Mouse (Mus musculus): Measurements from ENCODE around the gene Ankrd37. TPM values are rescaled to one million over a fixed set of nuclear protein-coding genes. Genes with fewer than 3 reads are reported as not detected.

The Ankrd37 gene
- polyA plus RNA-seq, 2 experiments, result 17.2 to 19.4 TPM

DNA sequence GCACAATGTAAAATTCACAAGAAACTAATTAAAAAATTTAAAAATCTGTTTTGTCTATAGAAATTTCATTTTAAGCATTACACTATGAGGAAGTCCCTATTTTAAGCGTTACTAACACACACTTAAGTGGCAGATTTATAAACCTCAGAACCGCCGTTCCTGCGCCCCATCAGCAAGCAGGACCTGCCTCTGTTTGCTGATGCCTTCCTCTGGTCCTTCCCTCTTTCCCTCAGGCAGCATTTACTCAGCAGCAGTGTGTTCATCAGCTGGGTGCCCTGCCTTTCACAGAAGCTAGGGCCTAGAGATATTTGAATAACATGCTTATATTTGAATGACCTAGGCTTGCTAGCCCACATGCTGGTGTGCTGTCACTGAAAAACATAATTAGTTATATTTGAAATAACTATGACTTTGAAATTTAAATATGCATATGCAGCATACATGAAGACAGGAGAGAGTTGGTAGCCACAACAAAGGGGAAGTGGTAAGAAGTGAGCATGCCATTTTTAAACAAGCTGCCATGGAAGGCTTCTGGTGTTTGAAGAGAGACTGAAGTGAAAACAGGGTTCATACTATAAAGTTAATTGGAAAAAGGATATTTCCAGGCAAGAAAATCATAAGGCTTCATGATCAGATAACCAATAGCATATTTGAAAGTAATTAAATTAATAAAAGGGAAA lies 14.7 kb downstream of the Ankrd37 start:
- Histone ChIP-seq H3K27me3 (ENCODE audit: control insufficient read depth, insufficient read depth, low read length) (no peaks in the 10 kb centered on the region), H3K27ac (replicated peaks; ENCODE audit: low read depth, low read length) (no peak overlapping the region), H3K9me3 (ENCODE audit: control insufficient read depth, low read length) (no peaks in the 10 kb centered on the region), H3K4me1 (ENCODE audit: control insufficient read depth, insufficient read depth, low read length) (no peaks in the 10 kb centered on the region), H3K4me3 (replicated peaks; ENCODE audit: low read length) (no peak overlapping the region), H3K36me3 (ENCODE audit: control insufficient read depth, insufficient read depth, low read length) (peaks cover 49% of the 10 kb centered on the region), H3K9ac (ENCODE audit: low read depth, low read length, severe bottlenecking) (no peak overlapping the region), H3K4me2 (replicated peaks; ENCODE audit: low read depth, low read length, severe bottlenecking) (no peak overlapping the region)
- no peak for DNase-seq (ENCODE audit: low spot score)
- no peak for TF ChIP-seq POLR2A (IDR thresholded peaks at IDR 0.05; ENCODE audit: borderline replicate concordance, extremely low read depth, insufficient read depth, insufficient read length)
- ATAC-seq (ENCODE audit: low FRiP score, low read depth), result no peak
- WGBS, result 89% methylated on average over 4 of the region's 4 CpGs

DNA sequence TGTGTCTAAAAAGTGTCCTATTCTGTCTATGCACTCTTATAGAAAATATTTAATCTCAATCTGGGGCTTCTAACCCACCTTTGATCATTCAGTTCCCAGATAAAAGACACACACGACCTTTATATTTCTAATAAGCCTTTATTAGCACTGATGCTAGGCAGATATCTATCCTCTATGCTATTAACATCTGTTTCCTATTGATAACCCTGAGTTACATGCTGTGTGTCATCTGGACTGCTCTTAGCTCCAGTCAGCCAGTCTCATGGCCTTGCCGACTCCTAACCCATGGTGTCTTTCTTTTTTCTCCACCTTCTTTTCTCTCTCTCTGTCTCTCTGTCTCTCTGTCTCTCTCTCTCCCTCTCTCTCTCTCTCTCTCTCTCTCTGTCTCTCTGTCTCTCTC lies 17.3 kb downstream of the Ankrd37 start:
- no peak for ATAC-seq (ENCODE audit: low FRiP score, low read depth)
- Histone ChIP-seq H3K4me2 (replicated peaks; ENCODE audit: low read depth, low read length, severe bottlenecking) (no peak overlapping the region), H3K4me1 (ENCODE audit: control insufficient read depth, insufficient read depth, low read length) (no peaks in the 10 kb centered on the region), H3K36me3 (ENCODE audit: control insufficient read depth, insufficient read depth, low read length) (peaks cover 49% of the 10 kb centered on the region), H3K9ac (ENCODE audit: low read depth, low read length, severe bottlenecking) (no peak overlapping the region), H3K4me3 (replicated peaks; ENCODE audit: low read length) (no peak overlapping the region), H3K27ac (replicated peaks; ENCODE audit: low read depth, low read length) (no peak overlapping the region), H3K9me3 (ENCODE audit: control insufficient read depth, low read length) (no peaks in the 10 kb centered on the region), H3K27me3 (ENCODE audit: control insufficient read depth, insufficient read depth, low read length) (no peaks in the 10 kb centered on the region)
- 45% methylated on average over 2 of the region's 2 CpGs for WGBS
- no peak for TF ChIP-seq POLR2A (IDR thresholded peaks at IDR 0.05; ENCODE audit: borderline replicate concordance, extremely low read depth, insufficient read depth, insufficient read length)
- no peak for DNase-seq (ENCODE audit: low spot score)

DNA sequence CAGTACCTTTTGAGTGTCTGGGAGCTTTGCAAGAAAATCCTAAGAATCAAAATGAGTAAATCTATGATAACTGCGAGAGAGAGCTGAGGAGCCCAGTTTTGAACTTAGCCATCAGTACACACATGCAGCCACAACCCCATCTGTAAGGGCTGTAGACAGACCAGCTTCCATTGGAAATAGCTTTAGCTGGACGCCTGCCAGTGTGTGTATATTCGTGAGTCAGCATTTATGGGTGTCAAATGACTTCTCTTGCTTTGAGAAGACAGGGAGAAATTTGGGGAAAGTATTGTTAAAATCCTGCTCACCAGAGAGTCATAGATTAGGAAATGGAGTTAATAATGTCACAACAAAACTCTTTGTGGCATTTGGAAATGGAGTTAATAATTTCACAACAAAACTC lies 18.8 kb downstream of the Ankrd37 start:
- Histone ChIP-seq H3K4me1 (ENCODE audit: control insufficient read depth, insufficient read depth, low read length) (no peaks in the 10 kb centered on the region), H3K9me3 (ENCODE audit: control insufficient read depth, low read length) (no peaks in the 10 kb centered on the region), H3K36me3 (ENCODE audit: control insufficient read depth, insufficient read depth, low read length) (peaks cover 58% of the 10 kb centered on the region), H3K4me3 (replicated peaks; ENCODE audit: low read length) (no peak overlapping the region), H3K27me3 (ENCODE audit: control insufficient read depth, insufficient read depth, low read length) (no peaks in the 10 kb centered on the region), H3K9ac (ENCODE audit: low read depth, low read length, severe bottlenecking) (no peak overlapping the region), H3K4me2 (replicated peaks; ENCODE audit: low read depth, low read length, severe bottlenecking) (no peak overlapping the region), H3K27ac (replicated peaks; ENCODE audit: low read depth, low read length) (no peak overlapping the region)
- TF ChIP-seq POLR2A (IDR thresholded peaks at IDR 0.05; ENCODE audit: borderline replicate concordance, extremely low read depth, insufficient read depth, insufficient read length), result no peak
- ATAC-seq (ENCODE audit: low FRiP score, low read depth) (no peak), DNase-seq (ENCODE audit: low spot score) (no peak)
- 50% methylated on average over 3 of the region's 3 CpGs for WGBS

DNA sequence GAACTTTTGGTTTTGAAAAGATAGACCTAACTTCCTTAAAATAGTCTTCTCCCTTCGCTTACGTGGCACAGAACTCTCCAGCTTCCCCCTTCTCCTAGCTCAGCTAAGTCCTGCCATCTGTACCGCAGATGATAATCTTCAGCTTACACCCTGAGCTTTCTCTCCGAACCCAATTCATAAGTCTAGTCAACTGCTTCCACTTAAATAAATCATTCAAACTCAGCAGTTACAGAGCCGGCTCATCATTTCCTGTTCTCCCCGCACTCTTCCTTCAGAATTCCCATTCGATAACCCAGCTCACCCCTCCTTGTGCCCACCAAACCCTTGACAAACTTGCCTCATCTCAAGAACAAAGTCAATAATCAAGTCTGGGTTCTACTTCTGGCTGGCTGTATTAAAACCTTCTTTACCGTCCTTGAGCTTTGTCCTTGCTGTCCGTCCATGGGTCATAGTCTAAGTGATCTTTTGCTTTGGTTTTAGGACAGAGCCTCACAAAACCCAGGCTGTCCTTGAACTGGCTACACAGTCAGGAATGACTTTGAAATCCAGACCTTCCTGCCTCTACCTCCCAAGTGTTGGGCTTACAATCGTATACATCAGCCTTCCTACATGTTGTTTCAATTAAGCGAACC lies 29.6 kb downstream of the Ankrd37 start:
- TF ChIP-seq POLR2A (IDR thresholded peaks at IDR 0.05; ENCODE audit: borderline replicate concordance, extremely low read depth, insufficient read depth, insufficient read length), result no peak
- Histone ChIP-seq H3K36me3 (ENCODE audit: control insufficient read depth, insufficient read depth, low read length) (peaks cover 13% of the 10 kb centered on the region), H3K9ac (ENCODE audit: low read depth, low read length, severe bottlenecking) (peak overlapping the region; percentile 76), H3K4me2 (replicated peaks; ENCODE audit: low read depth, low read length, severe bottlenecking) (peak overlapping the region; percentile 65), H3K4me1 (ENCODE audit: control insufficient read depth, insufficient read depth, low read length) (peaks cover 12% of the 10 kb centered on the region), H3K27me3 (ENCODE audit: control insufficient read depth, insufficient read depth, low read length) (no peaks in the 10 kb centered on the region), H3K4me3 (replicated peaks; ENCODE audit: low read length) (peak overlapping the region; percentile 71), H3K27ac (replicated peaks; ENCODE audit: low read depth, low read length) (peak overlapping the region; percentile 48), H3K9me3 (ENCODE audit: control insufficient read depth, low read length) (no peaks in the 10 kb centered on the region)
- 58% methylated on average over 11 of the region's 11 CpGs for WGBS
- peak; percentile 57 for DNase-seq (ENCODE audit: low spot score)
- no peak for ATAC-seq (ENCODE audit: low FRiP score, low read depth)

DNA sequence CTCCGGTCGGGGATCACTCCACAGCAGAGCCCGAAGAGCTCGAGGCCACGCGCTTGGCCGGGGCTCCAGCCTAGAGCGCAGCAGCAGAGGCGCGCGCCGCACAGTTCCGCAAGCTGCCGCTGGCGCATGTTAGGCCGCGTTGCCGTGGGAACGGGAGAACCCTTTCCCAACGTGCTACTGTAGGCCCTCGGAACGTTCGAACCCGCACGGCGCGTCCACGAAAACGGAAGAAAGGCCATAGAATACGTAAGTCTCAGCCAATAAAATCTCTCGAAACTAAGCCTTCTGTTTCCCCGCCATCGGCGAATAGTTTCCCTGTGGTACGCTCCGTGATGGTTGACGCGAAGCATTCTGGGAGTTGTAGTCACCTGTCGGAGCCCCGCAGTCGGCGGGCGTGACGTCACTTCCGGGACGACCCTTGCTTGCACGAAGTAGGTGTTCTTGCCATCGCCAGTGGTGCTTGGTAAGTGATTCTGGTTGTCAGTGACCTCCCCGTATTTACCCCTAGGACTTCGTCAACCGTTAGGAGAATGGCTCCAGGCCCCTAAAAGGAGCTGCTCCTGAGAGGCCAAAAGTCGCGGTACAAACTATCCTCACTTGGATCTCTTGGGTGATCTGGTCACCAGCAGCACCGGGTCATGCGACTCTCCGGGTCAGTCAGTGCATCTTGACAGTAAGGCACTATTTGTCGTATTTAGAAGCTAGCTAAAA lies 30.2 kb downstream of the Ankrd37 start, which contains the start of the genes 1700029J07Rik and Ufsp2:
TSS of gene 1700029J07Rik (minus strand) at position 127 of the 711 bp plus-strand sequence.
TSS of gene Ufsp2 (plus strand) at position 403 of the 711 bp plus-strand sequence.
- TF ChIP-seq POLR2A (IDR thresholded peaks at IDR 0.05; ENCODE audit: borderline replicate concordance, extremely low read depth, insufficient read depth, insufficient read length), result peak; percentile 75; the same call in 1 of the 2 replicates
- H3K9ac ChIP-seq (ENCODE audit: low read depth, low read length, severe bottlenecking), result peak within 1 kb of the TSS; percentile 76
- peak; percentile 97 for ATAC-seq (ENCODE audit: low FRiP score, low read depth)

More for the DNA sequence above, 30.2 kb downstream of the Ankrd37 start, which contains the start of the genes 1700029J07Rik and Ufsp2:
- Histone ChIP-seq H3K27me3 (ENCODE audit: control insufficient read depth, insufficient read depth, low read length) (no peaks in the 10 kb centered on the region), H3K4me1 (ENCODE audit: control insufficient read depth, insufficient read depth, low read length) (peaks cover 12% of the 10 kb centered on the region), H3K4me2 (replicated peaks; ENCODE audit: low read depth, low read length, severe bottlenecking) (peak within 1 kb of the TSS; percentile 65), H3K36me3 (ENCODE audit: control insufficient read depth, insufficient read depth, low read length) (peaks cover 8% of the 10 kb centered on the region; the same call in 1 of the 2 replicates), H3K4me3 (replicated peaks; ENCODE audit: low read length) (peak within 1 kb of the TSS; percentile 71), H3K9me3 (ENCODE audit: control insufficient read depth, low read length) (no peaks in the 10 kb centered on the region; the same call in 1 of the 2 replicates), H3K27ac (replicated peaks; ENCODE audit: low read depth, low read length) (peak within 1 kb of the TSS; percentile 81)
- WGBS, result under 1% methylated on average over 57 of the region's 57 CpGs
- DNase-seq (ENCODE audit: low spot score), result peak; percentile 99

Data from limb, embryonic 14.5 days (tissue).